Mouse (Mus musculus) midbrain, embryonic 13.5 days (tissue): ENCODE data around the gene Nup214. TPM values are rescaled to one million over a fixed set of nuclear protein-coding genes. Genes with fewer than 3 reads are reported as not detected.
A peak's percentile ranks its signal among the peaks of the same experiment; 100 is the strongest.

Source experiments
- ATAC-seq: fragments of 200-750 bp; cut with Nextera tagmentation; 2 replicates; pipeline ENCODE4 v1.8.0; 2017; ENCODE audit warnings: mild to moderate bottlenecking, moderate TSS enrichment, moderate library complexity
- H3K27ac ChIP-seq: fragments of 300-500 bp; sonication (generic); 2 replicates; pipeline ENCODE4 v1.5.1; 2015; ENCODE audit warnings: inconsistent platforms, mild to moderate bottlenecking, moderate library complexity
- H3K27me3 ChIP-seq: fragments of 300-500 bp; sonication (generic); 2 replicates; pipeline ENCODE4 v1.6.1; 2015; ENCODE audit warnings: mild to moderate bottlenecking, inconsistent platforms
- H3K36me3 ChIP-seq: fragments of 300-500 bp; sonication (generic); 2 replicates; pipeline ENCODE4 v1.6.1; 2015; ENCODE audit warnings: mild to moderate bottlenecking, inconsistent platforms
- H3K4me1 ChIP-seq: fragments of 300-500 bp; sonication (generic); replicated peaks from 2 replicates; pipeline ENCODE4 v1.6.1; 2015; ENCODE audit warnings: inconsistent platforms
- H3K4me2 ChIP-seq: fragments of 300-500 bp; sonication (generic); replicated peaks from 2 replicates; pipeline ENCODE4 v1.6.1; 2015; ENCODE audit warnings: moderate library complexity, mild to moderate bottlenecking, inconsistent platforms
- H3K4me3 ChIP-seq: fragments of 300-500 bp; sonication (generic); replicated peaks from 2 replicates; pipeline ENCODE4 v1.5.1; 2015; ENCODE audit warnings: mild to moderate bottlenecking, inconsistent platforms
- H3K9ac ChIP-seq: fragments of 300-500 bp; sonication (generic); replicated peaks from 2 replicates; pipeline ENCODE4 v1.6.1; 2015; ENCODE audit warnings: mild to moderate bottlenecking, inconsistent platforms
- H3K9me3 ChIP-seq: fragments of 300-500 bp; sonication (generic); 2 replicates; pipeline ENCODE4 v1.6.1; 2016; ENCODE audit warnings: mild to moderate bottlenecking, inconsistent platforms
- WGBS: fragments of 180-500 bp; shearing (Covaris S2); methylation state at CpG from one replicate; pipeline ENCODE4 v1.1.7; 2015; 5-methylcytosine and 5-hydroxymethylcytosine counted together
- polyA plus RNA-seq: library from polyadenylated mRNA; unstranded; fragments of >200 nt; fragmentation: Nextera tagmentation; extraction: Ambion mirVana; gene quantifications from 2 replicates; pipeline ENCODE4 v1.2.1, GENCODE M21; 2015

Nup214 gene
- polyA plus RNA-seq, 1 experiment from 2014 or later: 84.5 TPM

DNA sequence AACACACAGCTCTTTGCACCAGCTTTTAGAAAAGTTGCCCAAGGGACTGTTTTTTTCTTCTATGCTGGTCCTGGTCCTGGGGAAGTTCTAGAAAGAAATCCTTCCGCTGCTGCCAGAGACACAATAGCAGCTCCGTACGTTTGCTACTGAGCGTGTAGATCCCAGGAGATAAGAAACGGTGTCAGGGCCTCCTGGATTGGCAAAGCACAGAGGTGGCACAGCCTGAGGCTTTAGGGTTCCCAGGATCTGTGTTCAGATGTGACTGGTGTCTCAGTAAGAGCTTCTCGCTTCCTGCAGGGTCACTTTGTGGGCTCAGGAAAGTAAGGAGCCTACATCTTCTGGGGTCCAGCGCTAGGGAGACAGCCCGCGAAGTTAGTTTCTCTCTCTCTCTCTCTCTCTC lies 23.3 kb upstream of the Nup214 start:
- Histone ChIP-seq H3K27ac (no peak overlapping the region), H3K27me3 (peaks cover 20% of the 10 kb centered on the region), H3K4me2 (peak overlapping the region; percentile 94), H3K9me3 (no peaks in the 10 kb centered on the region), H3K4me3 (peak overlapping the region; percentile 73), H3K4me1 (peaks cover 25% of the 10 kb centered on the region), H3K9ac (peak overlapping the region; percentile 77), H3K36me3 (no peaks in the 10 kb centered on the region)
- WGBS: 23% methylated on average over 9 of the region's 9 CpGs
- no peak for ATAC-seq

DNA sequence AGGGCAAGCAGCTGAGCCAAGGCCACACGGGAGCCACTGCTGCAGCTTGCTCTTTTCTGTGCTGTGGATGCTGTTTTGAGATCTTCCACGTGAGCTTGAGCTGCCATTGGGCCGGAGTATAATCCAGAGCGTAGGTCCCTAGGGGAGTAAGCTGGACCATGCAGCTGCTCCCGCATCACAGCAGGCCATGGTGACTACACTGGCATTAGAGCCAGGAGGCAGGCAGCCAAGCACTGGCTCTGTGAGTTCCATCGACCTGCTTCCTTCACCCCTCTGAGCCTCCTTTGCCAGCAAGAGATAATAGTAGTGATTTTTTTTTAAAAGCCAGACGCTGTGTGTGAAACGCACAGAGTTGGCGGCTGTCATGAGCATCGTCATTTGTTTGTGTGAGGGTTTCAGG lies 22.0 kb upstream of the Nup214 start:
- WGBS: 79% methylated on average over 10 of the region's 10 CpGs
- Histone ChIP-seq H3K9me3 (no peaks in the 10 kb centered on the region), H3K27ac (no peak overlapping the region), H3K4me3 (no peak overlapping the region), H3K4me2 (peak overlapping the region; percentile 94; the same call in 1 of the 2 replicates), H3K27me3 (peaks cover 20% of the 10 kb centered on the region), H3K36me3 (0 out of 2 replicates have a peak, but pooled peaks cover 3% of the 10 kb centered on the region), H3K9ac (no peak overlapping the region; the same call in 1 of the 2 replicates), H3K4me1 (peaks cover 25% of the 10 kb centered on the region)
- no peak for ATAC-seq

DNA sequence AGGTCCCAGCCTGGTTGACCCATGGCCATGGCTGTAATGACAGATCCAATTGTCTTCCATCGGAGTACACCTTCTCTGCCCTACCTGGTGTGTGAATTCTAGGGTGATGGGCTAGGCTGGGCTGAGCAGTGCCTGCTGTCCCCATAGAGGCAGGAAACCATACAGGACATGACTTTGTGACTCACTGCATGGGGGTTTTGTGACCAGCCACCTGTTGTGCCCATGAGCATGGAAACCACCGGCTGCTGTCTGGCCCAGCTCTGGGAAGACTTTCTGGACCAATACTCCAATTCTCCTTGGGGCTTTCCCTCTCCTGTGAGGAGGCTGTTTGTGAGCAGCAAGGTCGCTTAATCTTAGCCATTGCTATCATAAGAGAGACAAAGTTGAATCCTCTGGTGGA lies 21.5 kb upstream of the Nup214 start:
- no peaks in the 10 kb centered on the region for H3K9me3 ChIP-seq
- no peak overlapping the region for H3K4me2 ChIP-seq
- no peak overlapping the region for H3K4me3 ChIP-seq
- WGBS: 89% methylated on average over 3 of the region's 3 CpGs
- peaks cover 20% of the 10 kb centered on the region for H3K27me3 ChIP-seq
- peaks cover 7% of the 10 kb centered on the region; the same call in 1 of the 2 replicates for H3K36me3 ChIP-seq
- peaks cover 25% of the 10 kb centered on the region for H3K4me1 ChIP-seq
- no peak for ATAC-seq
- H3K27ac ChIP-seq: no peak overlapping the region
- no peak overlapping the region for H3K9ac ChIP-seq

- no peak overlapping the region for H3K4me2 ChIP-seq
- no peak overlapping the region for H3K9ac ChIP-seq
- 94% methylated on average over 8 of the region's 8 CpGs for WGBS
- H3K4me1 ChIP-seq: peaks cover 25% of the 10 kb centered on the region
- H3K27ac ChIP-seq: no peak overlapping the region
- peaks cover 14% of the 10 kb centered on the region for H3K27me3 ChIP-seq
- no peak overlapping the region for H3K4me3 ChIP-seq
- H3K36me3 ChIP-seq: peaks cover 7% of the 10 kb centered on the region; the same call in 1 of the 2 replicates
- no peaks in the 10 kb centered on the region for H3K9me3 ChIP-seq
- no peak for ATAC-seq
Measured at GRCm38 (mm10) chr2:31953687-31954086, 20.5 kb upstream of the Nup214 start.

- Histone ChIP-seq H3K9ac (no peak overlapping the region), H3K4me3 (no peak overlapping the region), H3K4me1 (peaks cover 25% of the 10 kb centered on the region), H3K27me3 (0 out of 2 replicates have a peak, but pooled peaks cover 7% of the 10 kb centered on the region), H3K27ac (no peak overlapping the region), H3K4me2 (no peak overlapping the region), H3K9me3 (no peaks in the 10 kb centered on the region), H3K36me3 (peaks cover 7% of the 10 kb centered on the region; the same call in 1 of the 2 replicates)
- no peak for ATAC-seq
- WGBS: 91% methylated on average over 9 of the region's 9 CpGs
Measured at GRCm38 (mm10) chr2:31954779-31955181, 19.5 kb upstream of the Nup214 start.

DNA sequence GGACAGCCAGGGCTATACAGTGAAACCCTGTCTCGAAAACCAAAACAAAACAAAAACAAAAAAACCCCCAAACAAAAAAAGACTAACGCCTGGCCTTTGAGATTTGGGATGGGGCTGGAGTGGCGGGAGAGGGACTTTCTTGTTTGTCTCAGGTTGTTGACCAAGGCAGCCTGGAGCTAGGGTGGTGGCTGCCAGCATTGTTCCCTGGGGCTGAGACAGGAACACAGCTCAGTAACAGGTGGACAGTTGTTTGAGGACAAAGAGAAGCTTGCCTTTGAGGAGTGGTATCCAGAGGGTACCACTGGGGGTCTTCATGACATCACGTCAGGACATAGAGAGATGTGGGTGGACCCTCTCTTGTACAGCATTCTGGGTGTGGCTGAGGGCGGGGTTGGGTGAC lies 18.6 kb upstream of the Nup214 start:
- WGBS: 87% methylated on average over 5 of the region's 5 CpGs
- no peak for ATAC-seq

DNA sequence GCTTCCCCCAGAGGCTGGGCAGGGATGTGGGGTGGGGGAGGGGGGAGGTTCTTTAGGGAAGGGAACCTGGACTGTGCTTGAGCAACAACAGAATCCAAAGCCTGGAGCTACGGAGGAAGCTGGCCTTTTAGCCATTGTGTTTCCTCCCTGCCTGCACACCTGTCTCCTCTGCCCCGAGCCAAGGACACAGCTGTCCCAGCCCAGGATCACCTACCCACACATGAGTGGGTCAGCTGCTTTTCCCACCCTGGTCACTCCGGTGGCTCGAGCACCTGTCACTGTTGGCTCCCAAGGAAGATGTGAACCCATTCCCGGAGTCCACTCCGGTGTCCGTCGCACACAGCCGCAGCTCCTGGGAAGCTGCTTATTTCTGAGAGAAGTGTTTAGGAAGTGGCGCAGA lies 17.0 kb upstream of the Nup214 start:
- peaks cover 9% of the 10 kb centered on the region for H3K4me1 ChIP-seq
- H3K36me3 ChIP-seq: peaks cover 7% of the 10 kb centered on the region; the same call in 1 of the 2 replicates
- no peak overlapping the region for H3K9ac ChIP-seq

More for the DNA sequence above, 18.6 kb upstream of the Nup214 start:
- Histone ChIP-seq H3K9me3 (no peaks in the 10 kb centered on the region), H3K4me2 (no peak overlapping the region), H3K4me3 (no peak overlapping the region), H3K36me3 (peaks cover 7% of the 10 kb centered on the region; the same call in 1 of the 2 replicates), H3K27me3 (0 out of 2 replicates have a peak, but pooled peaks cover 5% of the 10 kb centered on the region), H3K9ac (no peak overlapping the region), H3K4me1 (peaks cover 18% of the 10 kb centered on the region), H3K27ac (no peak overlapping the region)

GRCm38 (mm10) chr2:31960986-31961385 lies 13.2 kb upstream of the Nup214 start:
- Histone ChIP-seq H3K4me3 (no peak overlapping the region), H3K4me1 (peaks cover 17% of the 10 kb centered on the region), H3K9ac (no peak overlapping the region), H3K27me3 (no peaks in the 10 kb centered on the region), H3K27ac (no peak overlapping the region), H3K9me3 (no peaks in the 10 kb centered on the region), H3K4me2 (no peak overlapping the region), H3K36me3 (peaks cover 7% of the 10 kb centered on the region; the same call in 1 of the 2 replicates)
- 93% methylated on average over 8 of the region's 8 CpGs for WGBS
- no peak for ATAC-seq

More for the DNA sequence above, 17.0 kb upstream of the Nup214 start:
- no peak for ATAC-seq
- Histone ChIP-seq H3K9me3 (no peaks in the 10 kb centered on the region), H3K27ac (no peak overlapping the region), H3K4me3 (no peak overlapping the region), H3K4me2 (no peak overlapping the region), H3K27me3 (no peaks in the 10 kb centered on the region)
- WGBS: 90% methylated on average over 10 of the region's 10 CpGs

GRCm38 (mm10) chr2:31961791-31962222 lies 12.4 kb upstream of the Nup214 start:
- H3K9ac ChIP-seq: no peak overlapping the region
- H3K27me3 ChIP-seq: no peaks in the 10 kb centered on the region
- no peaks in the 10 kb centered on the region for H3K9me3 ChIP-seq
- no peak for ATAC-seq
- H3K4me2 ChIP-seq: no peak overlapping the region
- peak overlapping the region; percentile 78 for H3K27ac ChIP-seq
- H3K4me3 ChIP-seq: no peak overlapping the region
- H3K4me1 ChIP-seq: peaks cover 17% of the 10 kb centered on the region
- WGBS: 61% methylated on average over 4 of the region's 4 CpGs
- peaks cover 7% of the 10 kb centered on the region; the same call in 1 of the 2 replicates for H3K36me3 ChIP-seq

DNA sequence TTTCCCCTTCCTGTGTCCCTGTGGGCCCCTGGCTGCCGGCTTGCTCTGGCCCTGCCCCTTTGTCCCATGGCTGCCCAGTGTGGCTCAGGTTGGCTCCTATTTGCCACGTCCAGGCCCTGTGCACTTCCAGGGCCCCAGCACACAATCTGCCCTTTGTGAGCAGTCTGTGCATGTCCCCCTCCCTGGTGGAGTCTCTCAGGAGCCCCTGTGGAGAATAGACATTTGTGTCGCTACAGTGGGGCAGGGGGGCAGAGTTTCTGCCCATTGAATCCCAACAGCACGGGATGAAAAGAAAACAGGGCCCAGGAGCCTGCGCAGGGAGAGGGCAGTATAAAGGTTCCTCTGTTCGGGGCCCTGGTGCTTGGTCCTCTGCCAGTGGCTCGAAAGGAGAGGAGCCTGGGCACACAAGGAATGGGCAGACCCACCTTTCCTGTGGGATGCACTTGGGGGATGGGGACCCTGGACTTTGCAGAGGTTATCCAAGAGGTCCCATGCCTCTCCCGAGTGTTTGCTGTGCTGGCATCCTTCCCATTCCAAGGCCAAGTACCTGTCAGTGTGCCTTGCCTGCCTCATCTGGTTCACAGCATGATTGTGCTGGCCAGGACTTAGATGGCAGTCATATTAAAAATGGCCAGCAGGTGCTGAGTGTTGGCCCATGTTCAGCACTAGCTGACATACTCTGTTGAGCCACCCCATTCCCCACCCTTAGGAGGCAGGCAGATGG lies 11.6 kb upstream of the Nup214 start:
- Histone ChIP-seq H3K36me3 (no peaks in the 10 kb centered on the region), H3K9ac (peak overlapping the region; percentile 32; the same call in 1 of the 2 replicates), H3K4me2 (no peak overlapping the region), H3K9me3 (no peaks in the 10 kb centered on the region), H3K4me1 (peaks cover 17% of the 10 kb centered on the region), H3K27me3 (no peaks in the 10 kb centered on the region), H3K27ac (peak overlapping the region; percentile 78), H3K4me3 (no peak overlapping the region)
- peak; percentile 91 for ATAC-seq
- 60% methylated on average over 8 of the region's 8 CpGs for WGBS

- Histone ChIP-seq H3K9ac (no peak overlapping the region), H3K9me3 (no peaks in the 10 kb centered on the region), H3K27ac (peak overlapping the region; percentile 72), H3K4me2 (no peak overlapping the region), H3K4me1 (peaks cover 17% of the 10 kb centered on the region), H3K27me3 (no peaks in the 10 kb centered on the region), H3K36me3 (no peaks in the 10 kb centered on the region), H3K4me3 (no peak overlapping the region)
- ATAC-seq: no peak
- 85% methylated on average over 7 of the region's 7 CpGs for WGBS
Measured at GRCm38 (mm10) chr2:31963491-31963890, 10.7 kb upstream of the Nup214 start.

GRCm38 (mm10) chr2:31964191-31964590 lies 10.0 kb upstream of the Nup214 start:
- Histone ChIP-seq H3K36me3 (peaks cover 3% of the 10 kb centered on the region; the same call in 1 of the 2 replicates), H3K9ac (no peak overlapping the region; the same call in 1 of the 2 replicates), H3K4me1 (peaks cover 17% of the 10 kb centered on the region), H3K4me3 (no peak overlapping the region), H3K27me3 (no peaks in the 10 kb centered on the region), H3K4me2 (no peak overlapping the region), H3K27ac (no peak overlapping the region), H3K9me3 (no peaks in the 10 kb centered on the region)
- ATAC-seq: no peak
- 83% methylated on average over 3 of the region's 3 CpGs for WGBS
